Mouse (Mus musculus) right cerebral cortex, postnatal 14 days (tissue): ENCODE results near the gene Gpatch11.
"Not testable (repeated sequence)": the region's sequence is repeated elsewhere in the genome, so short reads cannot be mapped to it uniquely, and the experiment has no call there.

ENCODE experiments used
- DNase-seq: peaks from one replicate; pipeline ENCODE4 v3.0.0; 2022

Gene Gpatch11

GRCm38 (mm10) chr17:78834856-78835835, at the start of gene Gpatch11, which contains the start of gene Heatr5b:
TSS of gene Gpatch11 (plus strand) at chr17:78835567.
TSS of gene Heatr5b (minus strand) at chr17:78835364.
- DNase-seq, result peak; percentile 99

GRCm38 (mm10) chr17:78788273-78788672, 47.1 kb upstream of the Gpatch11 start:
- not testable (repeated sequence) for DNase-seq

- no peak for DNase-seq
Measured at GRCm38 (mm10) chr17:78791068-78791689, 44.2 kb upstream of the Gpatch11 start.

GRCm38 (mm10) chr17:78791690-78792070, 43.7 kb upstream of the Gpatch11 start:
- DNase-seq, result no peak

- DNase-seq, result no peak
Measured at GRCm38 (mm10) chr17:78792122-78792521, 43.2 kb upstream of the Gpatch11 start.

GRCm38 (mm10) chr17:78794390-78794789, 41.0 kb upstream of the Gpatch11 start:
- no peak for DNase-seq

- DNase-seq, result no peak
Measured at GRCm38 (mm10) chr17:78797222-78797621, 38.1 kb upstream of the Gpatch11 start.

- DNase-seq, result no peak
Measured at GRCm38 (mm10) chr17:78809019-78809418, 26.3 kb upstream of the Gpatch11 start.

GRCm38 (mm10) chr17:78809582-78809981, 25.8 kb upstream of the Gpatch11 start:
- no peak for DNase-seq

- no peak for DNase-seq
Measured at GRCm38 (mm10) chr17:78824346-78824745, 11.0 kb upstream of the Gpatch11 start.

GRCm38 (mm10) chr17:78836056-78836455, 689 bp downstream of the Gpatch11 start:
- no peak for DNase-seq

GRCm38 (mm10) chr17:78842271-78842928, 7.0 kb downstream of the Gpatch11 start:
- DNase-seq, result no peak

GRCm38 (mm10) chr17:78856243-78856642, 20.9 kb downstream of the Gpatch11 start:
- DNase-seq, result no peak

- DNase-seq, result no peak
Measured at GRCm38 (mm10) chr17:78873886-78874285, 38.5 kb downstream of the Gpatch11 start.

GRCm38 (mm10) chr17:78881878-78882304, 46.5 kb downstream of the Gpatch11 start:
- no peak for DNase-seq

- peak; percentile 51 for DNase-seq
Measured at GRCm38 (mm10) chr17:78882401-78883112, 47.2 kb downstream of the Gpatch11 start, which contains the start of gene Eif2ak2. TSS of gene Eif2ak2 (minus strand) at chr17:78882573.

- no peak for DNase-seq
Measured at GRCm38 (mm10) chr17:78883291-78883690, 47.9 kb downstream of the Gpatch11 start.

GRCm38 (mm10) chr17:78885286-78886065, 50.1 kb downstream of the Gpatch11 start:
- no peak for DNase-seq

GRCm38 (mm10) chr17:78888554-78888953, 53.2 kb downstream of the Gpatch11 start:
- DNase-seq, result no peak

- no peak for DNase-seq
Measured at GRCm38 (mm10) chr17:78889184-78889583, 53.8 kb downstream of the Gpatch11 start.

GRCm38 (mm10) chr17:78891020-78891419, 55.7 kb downstream of the Gpatch11 start:
- no peak for DNase-seq

GRCm38 (mm10) chr17:78894991-78895390, 59.6 kb downstream of the Gpatch11 start:
- no peak for DNase-seq
